Mouse (Mus musculus) ES-E14 (cell line): Measurements from ENCODE around the gene Cblc. TPM values are rescaled to one million over a fixed set of nuclear protein-coding genes. Genes with fewer than 3 reads are reported as not detected.

ENCODE experiments used
- DNase-seq: peaks from one replicate; pipeline ENCODE4 v3.0.0-alpha.2; 2013; ENCODE audit warnings: low read depth, low spot score
- H3K27ac ChIP-seq: 2 replicates; pipeline ENCODE4 v1.5.1; 2012; ENCODE audit warnings: low read depth, mild to moderate bottlenecking, low read length, moderate library complexity, mixed read lengths; ENCODE audit not compliant: poor library complexity, insufficient read depth, severe bottlenecking
- H3K36me3 ChIP-seq: 2 replicates; pipeline ENCODE4 v1.6.1; 2012; ENCODE audit warnings: mild to moderate bottlenecking, low read length, moderate library complexity, mixed read lengths; ENCODE audit not compliant: control insufficient read depth, poor library complexity, insufficient read depth, severe bottlenecking
- H3K4me1 ChIP-seq, 2 experiments: fragments of 150-350 bp in 1 of 2; sonication (generic) in 1 of 2; 2 replicates each; pipeline ENCODE4 v1.6.1; 2012; ENCODE audit warnings: low read length in 2 of 2, mild to moderate bottlenecking in 1 of 2, mixed read lengths in 1 of 2; ENCODE audit not compliant: control insufficient read depth in 2 of 2, insufficient read depth in 2 of 2, poor library complexity in 1 of 2
- H3K4me3 ChIP-seq, 2 experiments: fragments of 150-350 bp in 1 of 2; sonication (generic) in 1 of 2; 2 replicates each; pipeline ENCODE4 v1.5.1; 2012; ENCODE audit warnings: low read length in 2 of 2, low read depth in 1 of 2, mild to moderate bottlenecking in 1 of 2, mixed read lengths in 1 of 2; ENCODE audit not compliant: insufficient read depth in 1 of 2, poor library complexity in 1 of 2, severe bottlenecking in 1 of 2
- H3K9ac ChIP-seq: 2 replicates; pipeline ENCODE4 v1.6.1; 2012; ENCODE audit warnings: low read depth, mild to moderate bottlenecking, low read length, mixed read lengths; ENCODE audit not compliant: poor library complexity, insufficient read depth, severe bottlenecking
- H3K9me3 ChIP-seq: fragments of 150-350 bp; sonication (generic); 2 replicates; pipeline ENCODE4 v1.6.1; 2012; ENCODE audit warnings: low read depth, mild to moderate bottlenecking, low read length; ENCODE audit not compliant: control insufficient read depth, insufficient read depth
- CHD2 ChIP-seq: IDR thresholded peaks from 2 replicates; pipeline ENCODE4 v1.6.1; 2014; ENCODE audit warnings: mild to moderate bottlenecking, low read depth, low read length, inconsistent platforms
- HCFC1 ChIP-seq: IDR thresholded peaks from 2 replicates; pipeline ENCODE4 v1.6.1; 2012; ENCODE audit warnings: low read length, inconsistent platforms, borderline replicate concordance; ENCODE audit not compliant: insufficient read depth
- MAFK ChIP-seq: IDR thresholded peaks from 2 replicates; pipeline ENCODE4 v1.6.1; 2014; ENCODE audit warnings: mild to moderate bottlenecking, low read depth, low read length, inconsistent platforms; ENCODE audit not compliant: insufficient read depth
- ZC3H11A ChIP-seq: IDR thresholded peaks from 2 replicates; pipeline ENCODE4 v1.6.1; 2012; ENCODE audit warnings: low read depth, mild to moderate bottlenecking, inconsistent platforms, low read length, borderline replicate concordance
- ZNF384 ChIP-seq: IDR thresholded peaks from 2 replicates; pipeline ENCODE4 v1.6.1; 2012; ENCODE audit warnings: low read depth, low read length, inconsistent platforms
- in situ Hi-C, 2 experiments: fragments of 600-800 bp; cut with MboI; formaldehyde crosslinking; loops; one replicate each; pipeline ENCODE4 v1.15.1; 2025; ENCODE audit warnings: low sequenced_read_pairs in 2 of 2, inconsistent platforms in 1 of 2; ENCODE audit not compliant: unreplicated experiment in 2 of 2
- total RNA-seq: library from RNA; depleted of rRNA; stranded (reverse); fragments of 300-350 nt; gene quantifications from 2 replicates; pipeline ENCODE4 v1.2.3, GENCODE M21; 2012; rRNA removed

The Cblc gene
- total RNA-seq, 1 experiment = 3.5 TPM

DNA sequence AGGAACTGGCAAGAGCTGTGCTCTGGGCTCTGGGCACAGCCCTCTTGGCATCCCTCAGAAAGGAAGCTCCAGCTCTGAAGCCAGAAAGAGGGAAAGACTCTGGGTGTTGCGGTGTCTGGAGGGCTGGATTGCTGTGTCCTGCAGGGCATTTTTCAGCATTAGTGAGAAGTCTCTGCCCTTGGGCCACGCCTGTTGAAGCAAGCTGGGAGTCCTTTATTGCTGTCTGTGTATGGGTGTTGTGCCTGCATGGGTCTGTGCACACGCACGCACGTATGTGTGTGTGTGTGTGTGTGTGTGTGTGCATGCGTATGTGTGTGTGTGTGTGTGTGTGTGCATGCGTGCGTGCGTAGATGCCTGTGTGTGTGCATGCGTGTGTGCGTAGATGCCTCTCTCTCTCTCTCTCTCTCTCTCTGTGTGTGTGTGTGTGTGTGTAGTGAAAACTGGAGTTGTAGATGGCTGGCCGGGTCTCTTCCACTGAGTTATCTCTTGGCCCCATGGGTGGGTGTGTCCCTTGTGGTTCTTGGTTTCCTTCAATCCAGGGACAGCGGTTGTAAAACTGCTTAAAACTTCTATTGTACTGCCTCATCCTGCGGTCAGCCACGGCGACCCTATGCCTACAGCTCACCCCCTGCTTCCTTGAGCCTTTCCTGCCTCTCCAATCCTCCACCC, 60.1 kb downstream of the Cblc start:
- Histone ChIP-seq H3K9me3 (no peaks in the 10 kb centered on the region), H3K9ac (no peak overlapping the region), H3K27ac (peak overlapping the region; percentile 8; the same call in 1 of the 2 replicates), H3K4me1 (peaks cover 2 to 25% of the 10 kb centered on the region in 2 experiments; a peak in 3 of 4 replicates), H3K4me3 (no peak overlapping the region), H3K36me3 (peaks cover 71% of the 10 kb centered on the region)
- no peak for DNase-seq
- in situ Hi-C loops = no loop called here
- no peak for TF ChIP-seq ZNF384
- TF ChIP-seq HCFC1 = no peak
- TF ChIP-seq ZC3H11A = no peak
- TF ChIP-seq MAFK = no peak
- no peak for TF ChIP-seq CHD2

- Histone ChIP-seq H3K9ac (no peak overlapping the region), H3K4me1 (peaks cover 0 to 13% of the 10 kb centered on the region in 2 experiments; a peak in 2 of 4 replicates), H3K9me3 (no peaks in the 10 kb centered on the region), H3K27ac (no peak overlapping the region), H3K36me3 (peaks cover 86% of the 10 kb centered on the region), H3K4me3 (no peak overlapping the region)
- no peak for DNase-seq
- TF ChIP-seq CHD2 = no peak
- no peak for TF ChIP-seq MAFK
- no peak for TF ChIP-seq ZNF384
- in situ Hi-C loops = no loop called here
These were observed 62.4 kb downstream of the Cblc start for GRCm38 (mm10) chr7:19734178-19734666.

Other genes starting within 250 kb of the Cblc start
- gene Ppp1r37, start 233.7 kb downstream of the Cblc start, total RNA-seq = 25.3 and 37.7 TPM in 2 replicates
- 32.2 and 35.3 TPM in 2 replicates for gene Zfp296, start 219.5 kb downstream of the Cblc start, total RNA-seq
- 42.1 and 54.2 TPM in 2 replicates for gene Gemin7, start 219.2 kb downstream of the Cblc start, total RNA-seq
- gene Clasrp, start 192.3 kb downstream of the Cblc start, total RNA-seq = 52.7 and 83.4 TPM in 2 replicates
- 13.9 and 15.1 TPM in 2 replicates for gene Relb, start 167.4 kb downstream of the Cblc start, total RNA-seq
- gene Clptm1, start 131.8 kb downstream of the Cblc start, total RNA-seq = 129 and 156 TPM in 2 replicates
- gene Apoc2, start 118.9 kb downstream of the Cblc start, total RNA-seq = not detected in 2 replicates
- gene Gm44805, start 115.4 kb downstream of the Cblc start, total RNA-seq = 0.48 TPM in 1 of 2 replicates, not detected in the other
- gene Apoc4, start 115.3 kb downstream of the Cblc start, total RNA-seq = 0.27 and 0.48 TPM in 2 replicates
- 72.3 and 106 TPM in 2 replicates for gene Apoc1, start 104.1 kb downstream of the Cblc start, total RNA-seq
- 683 and 2,144 TPM in 2 replicates for gene Apoe, start 97.6 kb downstream of the Cblc start, total RNA-seq
- 342 and 366 TPM in 2 replicates for gene Tomm40, start 81.4 kb downstream of the Cblc start, total RNA-seq
- gene Nectin2, start 46.3 kb downstream of the Cblc start, total RNA-seq = 241 and 392 TPM in 2 replicates
- gene Bcam, start 25.8 kb downstream of the Cblc start, total RNA-seq = 167 and 309 TPM in 2 replicates
- gene Bcl3, start 26.0 kb upstream of the Cblc start, total RNA-seq = 14.3 and 28.8 TPM in 2 replicates
- 0.36 and 1.1 TPM in 2 replicates for gene Gm19345, start 55.2 kb upstream of the Cblc start, total RNA-seq
- gene Ceacam16, start 64.5 kb upstream of the Cblc start, total RNA-seq = 0.71 and 1.4 TPM in 2 replicates
- 0.85 and 0.94 TPM in 2 replicates for gene Ceacam19, start 91.2 kb upstream of the Cblc start, total RNA-seq
- gene Pvr, start 124.4 kb upstream of the Cblc start, total RNA-seq = 38.6 and 49.9 TPM in 2 replicates
- gene Igsf23, start 153.9 kb upstream of the Cblc start, total RNA-seq = 4.6 and 6.6 TPM in 2 replicates
- gene Ceacam20, start 168.6 kb upstream of the Cblc start, total RNA-seq = 3.7 and 4.9 TPM in 2 replicates
- gene Nlrp9b, start 194.7 kb upstream of the Cblc start, total RNA-seq = 5.1 and 7.1 TPM in 2 replicates